32 mouse cellular contexts compared by ENCODE assay signal in genomic region chr1:161258331-161258730, GRCm38 (mm10).
"Had no signal": no experiment of that assay in that cellular context is flagged by ENCODE, and none has a peak within 500 bp of the region (broad histone marks: within the 10 kb centered on the region; RNA-seq: fewer than 3 reads in every experiment).

No protein-coding gene starts in this region.

- H3K9me3 ChIP-seq: heart, embryonic 12.5 days; heart, embryonic 13.5 days; heart, embryonic 15.5 days; hindbrain, embryonic 10.5 days; hindbrain, embryonic 12.5 days; hindbrain, embryonic 13.5 days; hindbrain, embryonic 15.5 days; intestine, embryonic 15.5 days; kidney, embryonic 15.5 days had no signal

- H3K27ac ChIP-seq: heart, embryonic 13.5 days; heart, embryonic 15.5 days; hindbrain, embryonic 10.5 days; hindbrain, embryonic 12.5 days; hindbrain, embryonic 13.5 days; hindbrain, embryonic 14.5 days; hindbrain, embryonic 15.5 days; hindbrain, postnatal 0 days; intestine, embryonic 15.5 days; kidney, embryonic 15.5 days; kidney, postnatal 0 days; layer of hippocampus, adult 2 months had no signal

- H3K9ac ChIP-seq: heart, embryonic 12.5 days; heart, embryonic 13.5 days; heart, embryonic 15.5 days; hindbrain, embryonic 12.5 days; hindbrain, embryonic 13.5 days; hindbrain, embryonic 14.5 days; hindbrain, embryonic 15.5 days; intestine, embryonic 15.5 days; kidney, embryonic 15.5 days had no signal

- H3K4me1 ChIP-seq: heart, embryonic 12.5 days; heart, embryonic 13.5 days; heart, embryonic 15.5 days; hindbrain, embryonic 12.5 days; hindbrain, embryonic 13.5 days; hindbrain, embryonic 15.5 days; intestine, embryonic 15.5 days; kidney, embryonic 15.5 days had no signal

- ATAC-seq: hindbrain, embryonic 16.5 days; hindbrain, postnatal 0 days; inflammation-experienced regulatory T-cells, adult 6 months had no signal

- H3K4me3 ChIP-seq: heart, embryonic 12.5 days; heart, embryonic 13.5 days; heart, embryonic 15.5 days; hindbrain, embryonic 10.5 days; hindbrain, embryonic 12.5 days; hindbrain, embryonic 13.5 days; hindbrain, embryonic 15.5 days; intestine, embryonic 15.5 days; kidney, embryonic 15.5 days; layer of hippocampus, adult 2 months had no signal

- H3K36me3 ChIP-seq: heart, embryonic 12.5 days; heart, embryonic 13.5 days; heart, embryonic 15.5 days; hindbrain, embryonic 10.5 days; hindbrain, embryonic 12.5 days; hindbrain, embryonic 13.5 days; hindbrain, embryonic 15.5 days; intestine, embryonic 15.5 days; kidney, embryonic 15.5 days had no signal

- H3K4me2 ChIP-seq: heart, embryonic 11.5 days; heart, embryonic 12.5 days; heart, embryonic 13.5 days; heart, embryonic 15.5 days; hindbrain, embryonic 12.5 days; hindbrain, embryonic 13.5 days; hindbrain, embryonic 14.5 days; hindbrain, embryonic 15.5 days; intestine, embryonic 15.5 days; kidney, embryonic 15.5 days had no signal

- H3K27me3 ChIP-seq: heart, embryonic 12.5 days; heart, embryonic 13.5 days; heart, embryonic 15.5 days; hindbrain, embryonic 12.5 days; hindbrain, embryonic 13.5 days; intestine, embryonic 15.5 days; kidney, embryonic 15.5 days had no signal

- DNase-seq: heart, postnatal 10 days; heart, postnatal 14 days; heart, postnatal 36 days; heart, postnatal 4 days; kidney, adult 11 months; kidney, adult 18-20 months; kidney, adult 2 months; kidney, adult 8-10 months; kidney, adult 9 months; kidney, postnatal 10 days; kidney, postnatal 14 days; kidney, postnatal 25 days; kidney, postnatal 36 days; kidney, postnatal 4 days; layer of hippocampus, adult 9-11 months; layer of hippocampus, postnatal 36 days had no signal
